In the genomic region with DNA sequence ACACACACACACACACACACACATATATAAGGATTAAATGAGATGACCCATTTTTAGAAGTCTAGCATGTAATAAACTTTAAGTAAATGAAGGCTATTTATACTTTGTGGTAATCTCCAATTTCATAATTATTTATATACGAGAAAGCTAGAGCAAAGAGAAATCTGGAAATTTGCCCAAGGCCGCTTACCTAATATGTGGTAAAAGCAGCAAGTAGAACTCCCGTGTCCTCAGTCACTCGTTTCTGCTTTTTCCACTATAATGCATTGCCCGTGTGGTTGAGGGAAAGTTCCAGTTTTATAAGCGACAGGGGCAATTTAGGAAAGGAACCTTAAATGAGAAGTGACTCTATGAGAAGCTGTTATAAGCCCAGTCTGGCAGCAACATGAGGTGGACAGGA, we compare ENCODE assay signal across 23 mouse cellular contexts. TPM values are rescaled to one million over a fixed set of nuclear protein-coding genes. Genes with fewer than 3 reads are reported as not detected.
DNase-seq lines count a peak whose midpoint lies in the region; ATAC-seq and TF ChIP-seq lines count a peak whose summit lies in the region.
"Had no signal": no experiment of that assay in that cellular context is flagged by ENCODE, and none has a peak within 500 bp of the region (broad histone marks: within the 10 kb centered on the region; RNA-seq: fewer than 3 reads in every experiment).

No protein-coding gene starts in this region.

- no peak overlapping the region for H3K4me2 ChIP-seq in liver, embryonic 12.5 days
- 0 out of 2 replicates have a peak overlapping the region, but pooled peaks have one; percentile 15 for H3K4me2 ChIP-seq in limb, embryonic 14.5 days (replicated peaks; ENCODE audit: low read depth, low read length, severe bottlenecking)
- no peak overlapping the region for H3K4me2 ChIP-seq in hindbrain, embryonic 12.5 days (replicated peaks)
- H3K4me2 ChIP-seq: forebrain, embryonic 15.5 days; heart, embryonic 11.5 days; stomach, embryonic 15.5 days had no signal

- no peak overlapping the region for H3K9ac ChIP-seq in liver, adult 2 months (ENCODE audit: low read depth, low read length)
- no peak overlapping the region for H3K9ac ChIP-seq in liver, embryonic 12.5 days
- no peak overlapping the region for H3K9ac ChIP-seq in limb, embryonic 14.5 days (ENCODE audit: low read depth, low read length, severe bottlenecking)
- H3K9ac ChIP-seq in hindbrain, embryonic 12.5 days: no peak overlapping the region
- H3K9ac ChIP-seq: forebrain, embryonic 15.5 days; stomach, embryonic 15.5 days had no signal

- WGBS in liver, adult 2 months: 47% methylated on average over 6 of the region's 6 CpGs
- WGBS in liver, embryonic 12.5 days (ENCODE audit: insufficient replicate concordance): 68% methylated on average over 6 of the region's 6 CpGs
- 39% methylated on average over 6 of the region's 6 CpGs for WGBS in limb, embryonic 14.5 days
- 88% methylated on average over 6 of the region's 6 CpGs for WGBS in hindbrain, embryonic 12.5 days

- no peaks in the 10 kb centered on the region for H3K27me3 ChIP-seq in liver, adult 2 months (ENCODE audit: control insufficient read depth, insufficient read depth, low read length)
- H3K27me3 ChIP-seq in liver, embryonic 12.5 days (replicated peaks): no peaks in the 10 kb centered on the region
- H3K27me3 ChIP-seq in limb, embryonic 14.5 days (ENCODE audit: control insufficient read depth, insufficient read depth, low read length): no peaks in the 10 kb centered on the region
- no peaks in the 10 kb centered on the region for H3K27me3 ChIP-seq in hindbrain, embryonic 12.5 days
- H3K27me3 ChIP-seq: forebrain, embryonic 15.5 days; stomach, embryonic 15.5 days had no signal

- no peak for TF ChIP-seq POLR2A in liver, adult 2 months (IDR thresholded peaks at IDR 0.05; ENCODE audit: extremely low read depth, insufficient read depth, low read length)
- no peak for TF ChIP-seq POLR2A in limb, embryonic 14.5 days (IDR thresholded peaks at IDR 0.05; ENCODE audit: borderline replicate concordance, extremely low read depth, insufficient read depth, insufficient read length)

- H3K27ac ChIP-seq in liver, adult 2 months (replicated peaks; ENCODE audit: insufficient read depth, low read depth, low read length): no peak overlapping the region
- no peak overlapping the region for H3K27ac ChIP-seq in liver, embryonic 12.5 days
- peak overlapping the region; percentile 87 for H3K27ac ChIP-seq in limb, embryonic 14.5 days (replicated peaks; ENCODE audit: low read depth, low read length)
- no peak overlapping the region for H3K27ac ChIP-seq in hindbrain, embryonic 12.5 days
- H3K27ac ChIP-seq: forebrain, embryonic 15.5 days; hindbrain, embryonic 10.5 days; hindbrain, postnatal 0 days; macrophage; midbrain, embryonic 10.5 days; stomach, embryonic 15.5 days had no signal

- no peak overlapping the region for H3K4me3 ChIP-seq in liver, adult 2 months (ENCODE audit: insufficient read depth, low read depth, low read length)
- H3K4me3 ChIP-seq in liver, embryonic 12.5 days: no peak overlapping the region
- H3K4me3 ChIP-seq in limb, embryonic 14.5 days (replicated peaks; ENCODE audit: low read length): no peak overlapping the region
- no peak overlapping the region for H3K4me3 ChIP-seq in hindbrain, embryonic 12.5 days
- H3K4me3 ChIP-seq: forebrain, embryonic 15.5 days; hindbrain, embryonic 10.5 days; midbrain, embryonic 10.5 days; stomach, embryonic 15.5 days had no signal

- no peaks in the 10 kb centered on the region for H3K79me2 ChIP-seq in liver, adult 2 months (ENCODE audit: control insufficient read depth, insufficient read depth, low read length)

- no peaks in the 10 kb centered on the region for H3K4me1 ChIP-seq in liver, adult 2 months (ENCODE audit: control insufficient read depth, insufficient read depth, low read length)
- no peaks in the 10 kb centered on the region for H3K4me1 ChIP-seq in liver, embryonic 12.5 days
- H3K4me1 ChIP-seq in limb, embryonic 14.5 days (ENCODE audit: control insufficient read depth, insufficient read depth, low read length): peaks cover 9% of the 10 kb centered on the region
- H3K4me1 ChIP-seq in hindbrain, embryonic 12.5 days: no peaks in the 10 kb centered on the region
- H3K4me1 ChIP-seq: forebrain, embryonic 15.5 days; stomach, embryonic 15.5 days had no signal

- H3K36me3 ChIP-seq in liver, adult 2 months (ENCODE audit: control insufficient read depth, insufficient read depth, low read length): no peaks in the 10 kb centered on the region
- no peaks in the 10 kb centered on the region for H3K36me3 ChIP-seq in liver, embryonic 12.5 days
- H3K36me3 ChIP-seq in limb, embryonic 14.5 days (ENCODE audit: control insufficient read depth, insufficient read depth, low read length): no peaks in the 10 kb centered on the region
- no peaks in the 10 kb centered on the region for H3K36me3 ChIP-seq in hindbrain, embryonic 12.5 days
- H3K36me3 ChIP-seq: forebrain, embryonic 15.5 days; hindbrain, embryonic 10.5 days; midbrain, embryonic 10.5 days; stomach, embryonic 15.5 days had no signal

- no peaks in the 10 kb centered on the region for H3K9me3 ChIP-seq in liver, embryonic 12.5 days (replicated peaks)
- H3K9me3 ChIP-seq in limb, embryonic 14.5 days (ENCODE audit: control insufficient read depth, low read length): no peaks in the 10 kb centered on the region
- H3K9me3 ChIP-seq in hindbrain, embryonic 12.5 days (replicated peaks): no peaks in the 10 kb centered on the region
- H3K9me3 ChIP-seq: forebrain, embryonic 15.5 days; hindbrain, embryonic 10.5 days; midbrain, embryonic 10.5 days; stomach, embryonic 15.5 days had no signal

- TF ChIP-seq CTCF in liver, adult 2 months (IDR thresholded peaks at IDR 0.05; ENCODE audit: low read depth, low read length): no peak

- peak; percentile 47 for DNase-seq in adrenal gland, adult 2 months
- no peak for DNase-seq in adrenal gland, adult 18-20 months (ENCODE audit: low spot score in 2 of 2)
- peak; percentile 64 for DNase-seq in liver, adult 2 months (ENCODE audit: extremely low read depth, low read depth, low spot score)
- DNase-seq in limb, embryonic 14.5 days (ENCODE audit: low spot score): peak; percentile 83
- peak; percentile 71 for DNase-seq in lung, postnatal 36 days
- no peak for DNase-seq in left cerebral cortex, adult 18-20 months (ENCODE audit: low spot score in 2 of 2)
- DNase-seq: cerebellum, adult 11-12 months; cerebellum, postnatal 10 days; gastrocnemius, postnatal 10 days; kidney, postnatal 4 days; right cerebral cortex, postnatal 4 days; thymus, postnatal 25 days had no signal

- no peak for ATAC-seq in liver, embryonic 12.5 days
- no peak for ATAC-seq in limb, embryonic 14.5 days (ENCODE audit: low FRiP score, low read depth)
- no peak for ATAC-seq in hindbrain, embryonic 12.5 days (ENCODE audit: low FRiP score)
- ATAC-seq: CD4-positive, CD25-positive, alpha-beta regulatory T cell, adult 4 months; forebrain, embryonic 15.5 days; hindbrain, postnatal 0 days; intestine, postnatal 0 days had no signal

RNA-seq across cellular contexts. Expression of a gene that starts 52.6 kb away (rescaled TPM):
- total RNA-seq in adrenal gland, adult 2 months (2021): 10 to 100 TPM; 28.6 to 47.1 TPM
- polyA plus RNA-seq in adrenal gland, adult 2 months (2012; rRNA removed): 25.7 and 31.4 TPM in 2 replicates
- total RNA-seq in adrenal gland, adult 18-20 months (2021): 10 to 100 TPM; 36.9 to 56.2 TPM
- total RNA-seq in liver, adult 2 months (2014; rRNA removed): 3.2 and 4.0 TPM in 2 replicates
- polyA plus RNA-seq in liver, adult 2 months (2012; rRNA removed): 5.8 TPM in 2 replicates
- polyA plus RNA-seq in liver, embryonic 12.5 days (2016; fragmentation: Nextera tagmentation; extraction: Ambion mirVana): 0.41 and 0.85 TPM in 2 replicates
- polyA plus RNA-seq in limb, embryonic 14.5 days (2012; rRNA removed): 50.9 and 58.2 TPM in 2 replicates
- polyA plus RNA-seq in limb, embryonic 14.5 days (2014; fragmentation: Nextera tagmentation; extraction: Ambion mirVana): 22.6 and 22.7 TPM in 2 replicates
- total RNA-seq in left cerebral cortex, adult 18-20 months (2021): 10 to 100 TPM; 35.0 to 35.3 TPM
- 17.5 and 20.3 TPM in 2 replicates for polyA plus RNA-seq in hindbrain, embryonic 12.5 days (2016; fragmentation: Nextera tagmentation; extraction: Ambion mirVana)
- polyA plus RNA-seq: macrophage had no signal

Comparison
In these comparisons a context has a peak if more than half of its experiments do, and no peak if none do; other contexts are left out.
1. DNase-seq: peak in adrenal gland, adult 2 months (single experiment), liver, adult 2 months (single experiment), limb, embryonic 14.5 days (single experiment) and lung, postnatal 36 days (single experiment); none in adrenal gland, adult 18-20 months (0 of 2) and left cerebral cortex, adult 18-20 months (0 of 2).